Mouse (Mus musculus): ENCODE measurements around the gene Gm5150. TPM values are rescaled to one million over a fixed set of nuclear protein-coding genes. Genes with fewer than 3 reads are reported as not detected.
A peak's percentile ranks its signal among the peaks of the same experiment; 100 is the strongest.
"Not testable (repeated sequence)": the region's sequence is repeated elsewhere in the genome, so short reads cannot be mapped to it uniquely, and the experiment has no call there.

The Gm5150 gene
- not detected in 2 replicates for polyA plus RNA-seq (2014; fragmentation: Nextera tagmentation; extraction: Ambion mirVana)

GRCm38 (mm10) chr3:16006215-16006614 lies at the start of gene Gm5150:
TSS of gene Gm5150 (minus strand) at chr3:16006437.
- H3K27ac ChIP-seq (ENCODE audit: low read depth, low read length): no peak within 1 kb of the TSS
- no peak within 1 kb of the TSS for H3K4me2 ChIP-seq
- H3K9me3 ChIP-seq (replicated peaks; ENCODE audit: control insufficient read depth, low read length): no peaks in the 10 kb centered on the region
- ATAC-seq (replicated peaks; ENCODE audit: insufficient number of reproducible peaks, low FRiP score, low TSS enrichment): no peak
- no peak within 1 kb of the TSS for H3K9ac ChIP-seq (ENCODE audit: low read depth, low read length)
- no peaks in the 10 kb centered on the region for H3K27me3 ChIP-seq (ENCODE audit: control insufficient read depth, insufficient read depth, low read length)
- H3K4me1 ChIP-seq (ENCODE audit: control insufficient read depth, insufficient read depth, low read length): no peaks in the 10 kb centered on the region
- no peaks in the 10 kb centered on the region for H3K36me3 ChIP-seq (ENCODE audit: control insufficient read depth, insufficient read depth, low read length)
- WGBS (ENCODE audit: insufficient replicate concordance): 87% methylated on average over 2 of the region's 2 CpGs
- no peak within 1 kb of the TSS for H3K4me3 ChIP-seq (ENCODE audit: low read depth, low read length)

GRCm38 (mm10) chr3:16051736-16052135 lies 45.5 kb upstream of the Gm5150 start:
- H3K4me3 ChIP-seq (ENCODE audit: low read depth, low read length); H3K9me3 ChIP-seq (replicated peaks; ENCODE audit: control insufficient read depth, low read length); H3K4me2 ChIP-seq; H3K27ac ChIP-seq (ENCODE audit: low read depth, low read length); H3K27me3 ChIP-seq (ENCODE audit: control insufficient read depth, insufficient read depth, low read length); ATAC-seq (replicated peaks; ENCODE audit: insufficient number of reproducible peaks, low FRiP score, low TSS enrichment); H3K36me3 ChIP-seq (ENCODE audit: control insufficient read depth, insufficient read depth, low read length); H3K4me1 ChIP-seq (ENCODE audit: control insufficient read depth, insufficient read depth, low read length); H3K9ac ChIP-seq (ENCODE audit: low read depth, low read length): not testable (repeated sequence)
- WGBS (ENCODE audit: insufficient replicate concordance): 67% methylated on average over 20 of the region's 20 CpGs

GRCm38 (mm10) chr3:16047288-16047687 lies 41.1 kb upstream of the Gm5150 start:
- Histone ChIP-seq H3K27ac (ENCODE audit: low read depth, low read length) (no peak overlapping the region), H3K4me2 (no peak overlapping the region), H3K36me3 (ENCODE audit: control insufficient read depth, insufficient read depth, low read length) (no peaks in the 10 kb centered on the region), H3K9ac (ENCODE audit: low read depth, low read length) (no peak overlapping the region), H3K9me3 (replicated peaks; ENCODE audit: control insufficient read depth, low read length) (no peaks in the 10 kb centered on the region), H3K27me3 (ENCODE audit: control insufficient read depth, insufficient read depth, low read length) (no peaks in the 10 kb centered on the region), H3K4me1 (ENCODE audit: control insufficient read depth, insufficient read depth, low read length) (no peaks in the 10 kb centered on the region), H3K4me3 (ENCODE audit: low read depth, low read length) (no peak overlapping the region)
- 50% methylated on average over 4 of the region's 4 CpGs for WGBS (ENCODE audit: insufficient replicate concordance)
- ATAC-seq (replicated peaks; ENCODE audit: insufficient number of reproducible peaks, low FRiP score, low TSS enrichment): no peak

GRCm38 (mm10) chr3:16043315-16043714 lies 37.1 kb upstream of the Gm5150 start:
- no peak for ATAC-seq (replicated peaks; ENCODE audit: insufficient number of reproducible peaks, low FRiP score, low TSS enrichment)
- Histone ChIP-seq H3K27ac (ENCODE audit: low read depth, low read length) (no peak overlapping the region), H3K36me3 (ENCODE audit: control insufficient read depth, insufficient read depth, low read length) (no peaks in the 10 kb centered on the region), H3K4me2 (no peak overlapping the region), H3K9me3 (replicated peaks; ENCODE audit: control insufficient read depth, low read length) (no peaks in the 10 kb centered on the region), H3K27me3 (ENCODE audit: control insufficient read depth, insufficient read depth, low read length) (no peaks in the 10 kb centered on the region), H3K4me1 (ENCODE audit: control insufficient read depth, insufficient read depth, low read length) (no peaks in the 10 kb centered on the region), H3K4me3 (ENCODE audit: low read depth, low read length) (no peak overlapping the region), H3K9ac (ENCODE audit: low read depth, low read length) (no peak overlapping the region)
- WGBS (ENCODE audit: insufficient replicate concordance): 6% methylated on average over 1 of the region's 1 CpGs

GRCm38 (mm10) chr3:16024988-16025387 lies 18.8 kb upstream of the Gm5150 start:
- not testable (repeated sequence) for H3K27ac ChIP-seq (ENCODE audit: low read depth, low read length); H3K9me3 ChIP-seq (replicated peaks; ENCODE audit: control insufficient read depth, low read length); H3K4me2 ChIP-seq; H3K4me3 ChIP-seq (ENCODE audit: low read depth, low read length); H3K27me3 ChIP-seq (ENCODE audit: control insufficient read depth, insufficient read depth, low read length); H3K4me1 ChIP-seq (ENCODE audit: control insufficient read depth, insufficient read depth, low read length); H3K36me3 ChIP-seq (ENCODE audit: control insufficient read depth, insufficient read depth, low read length); H3K9ac ChIP-seq (ENCODE audit: low read depth, low read length)
- 3% methylated on average over 4 of the region's 6 CpGs for WGBS (ENCODE audit: insufficient replicate concordance)
- ATAC-seq (replicated peaks; ENCODE audit: insufficient number of reproducible peaks, low FRiP score, low TSS enrichment): peak; percentile 18; the same call in 1 of the 2 replicates

GRCm38 (mm10) chr3:16022214-16022613 lies 16.0 kb upstream of the Gm5150 start:
- WGBS (ENCODE audit: insufficient replicate concordance): 40% methylated on average over 1 of the region's 1 CpGs
- Histone ChIP-seq H3K4me2 (no peak overlapping the region), H3K9me3 (replicated peaks; ENCODE audit: control insufficient read depth, low read length) (no peaks in the 10 kb centered on the region), H3K9ac (ENCODE audit: low read depth, low read length) (no peak overlapping the region), H3K27me3 (ENCODE audit: control insufficient read depth, insufficient read depth, low read length) (no peaks in the 10 kb centered on the region), H3K4me1 (ENCODE audit: control insufficient read depth, insufficient read depth, low read length) (no peaks in the 10 kb centered on the region), H3K27ac (ENCODE audit: low read depth, low read length) (no peak overlapping the region), H3K4me3 (ENCODE audit: low read depth, low read length) (no peak overlapping the region), H3K36me3 (ENCODE audit: control insufficient read depth, insufficient read depth, low read length) (no peaks in the 10 kb centered on the region)
- no peak for ATAC-seq (replicated peaks; ENCODE audit: insufficient number of reproducible peaks, low FRiP score, low TSS enrichment)

GRCm38 (mm10) chr3:16014456-16014855 lies 8.2 kb upstream of the Gm5150 start:
- WGBS (ENCODE audit: insufficient replicate concordance): 80% methylated on average over 2 of the region's 2 CpGs
- not testable (repeated sequence) for H3K9me3 ChIP-seq (replicated peaks; ENCODE audit: control insufficient read depth, low read length); H3K27ac ChIP-seq (ENCODE audit: low read depth, low read length); H3K9ac ChIP-seq (ENCODE audit: low read depth, low read length); H3K4me2 ChIP-seq; H3K4me3 ChIP-seq (ENCODE audit: low read depth, low read length); H3K27me3 ChIP-seq (ENCODE audit: control insufficient read depth, insufficient read depth, low read length); ATAC-seq (replicated peaks; ENCODE audit: insufficient number of reproducible peaks, low FRiP score, low TSS enrichment); H3K4me1 ChIP-seq (ENCODE audit: control insufficient read depth, insufficient read depth, low read length); H3K36me3 ChIP-seq (ENCODE audit: control insufficient read depth, insufficient read depth, low read length)

- H3K4me2 ChIP-seq: no peak overlapping the region
- no peak overlapping the region for H3K4me3 ChIP-seq (ENCODE audit: low read depth, low read length)
- H3K27ac ChIP-seq (ENCODE audit: low read depth, low read length): no peak overlapping the region
- no peaks in the 10 kb centered on the region for H3K9me3 ChIP-seq (replicated peaks; ENCODE audit: control insufficient read depth, low read length)
- H3K27me3 ChIP-seq (ENCODE audit: control insufficient read depth, insufficient read depth, low read length): no peaks in the 10 kb centered on the region
- ATAC-seq (replicated peaks; ENCODE audit: insufficient number of reproducible peaks, low FRiP score, low TSS enrichment): no peak
- no peaks in the 10 kb centered on the region for H3K4me1 ChIP-seq (ENCODE audit: control insufficient read depth, insufficient read depth, low read length)
- H3K36me3 ChIP-seq (ENCODE audit: control insufficient read depth, insufficient read depth, low read length): no peaks in the 10 kb centered on the region
- H3K9ac ChIP-seq (ENCODE audit: low read depth, low read length): no peak overlapping the region
- 74% methylated on average over 1 of the region's 1 CpGs for WGBS (ENCODE audit: insufficient replicate concordance)
These were observed 1.6 kb upstream of the Gm5150 start for GRCm38 (mm10) chr3:16007827-16008226.

- H3K4me2 ChIP-seq: no peak overlapping the region
- H3K36me3 ChIP-seq (ENCODE audit: control insufficient read depth, insufficient read depth, low read length): no peaks in the 10 kb centered on the region
- ATAC-seq (replicated peaks; ENCODE audit: insufficient number of reproducible peaks, low FRiP score, low TSS enrichment): no peak
- no peak overlapping the region for H3K4me3 ChIP-seq (ENCODE audit: low read depth, low read length)
- no peaks in the 10 kb centered on the region for H3K9me3 ChIP-seq (replicated peaks; ENCODE audit: control insufficient read depth, low read length)
- no peaks in the 10 kb centered on the region for H3K27me3 ChIP-seq (ENCODE audit: control insufficient read depth, insufficient read depth, low read length)
- H3K9ac ChIP-seq (ENCODE audit: low read depth, low read length): no peak overlapping the region
- 70% methylated on average over 3 of the region's 3 CpGs for WGBS (ENCODE audit: insufficient replicate concordance)
- no peaks in the 10 kb centered on the region for H3K4me1 ChIP-seq (ENCODE audit: control insufficient read depth, insufficient read depth, low read length)
- no peak overlapping the region for H3K27ac ChIP-seq (ENCODE audit: low read depth, low read length)
These were observed 2.2 kb downstream of the Gm5150 start for GRCm38 (mm10) chr3:16003890-16004633.
